Mouse (Mus musculus): Measurements from ENCODE around the gene Mymx.

- TF ChIP-seq CTCF (IDR thresholded peaks at IDR 0.05; ENCODE audit: borderline replicate concordance, extremely low read depth, insufficient read depth, insufficient read length) (no peak), POLR2A (IDR thresholded peaks at IDR 0.05; ENCODE audit: borderline replicate concordance, extremely low read depth, insufficient read depth, insufficient read length, poor library complexity, severe bottlenecking) (no peak)
Measured at GRCm38 (mm10) chr17:45618941-45619385, 17.1 kb upstream of the Mymx start.

Measured in brain, embryonic 14.5 days (tissue).